Mouse (Mus musculus) erythroblast, adult 5-6 weeks (primary cell): Measurements from ENCODE around the gene Gm525. TPM values are rescaled to one million over a fixed set of nuclear protein-coding genes. Genes with fewer than 3 reads are reported as not detected.
"Not testable (repeated sequence)": the region's sequence is repeated elsewhere in the genome, so short reads cannot be mapped to it uniquely, and the experiment has no call there.

Experiments
- ATAC-seq: replicated peaks from 2 replicates; pipeline ENCODE4 v1.8.0; 2016; ENCODE audit warnings: moderate number of reproducible peaks, mild to moderate bottlenecking, moderate TSS enrichment, inconsistent platforms; ENCODE audit not compliant: poor library complexity, low FRiP score, severe bottlenecking
- total RNA-seq, 2 experiments: library from RNA; stranded (forward) in 1 of 2; stranded (reverse) in 1 of 2; fragments of 150-400 nt in 1 of 2; fragments of 200-764, 138-1000 nt in 1 of 2; gene quantifications; 2 replicates each; pipeline versions ENCODE4 v1.2.3 to v1.2.4; 2015 to 2017; ENCODE audit warnings: low replicate concordance in 2 of 2

Gm525 gene
- total RNA-seq, 2 experiments from 2014 or later = not detected

DNA sequence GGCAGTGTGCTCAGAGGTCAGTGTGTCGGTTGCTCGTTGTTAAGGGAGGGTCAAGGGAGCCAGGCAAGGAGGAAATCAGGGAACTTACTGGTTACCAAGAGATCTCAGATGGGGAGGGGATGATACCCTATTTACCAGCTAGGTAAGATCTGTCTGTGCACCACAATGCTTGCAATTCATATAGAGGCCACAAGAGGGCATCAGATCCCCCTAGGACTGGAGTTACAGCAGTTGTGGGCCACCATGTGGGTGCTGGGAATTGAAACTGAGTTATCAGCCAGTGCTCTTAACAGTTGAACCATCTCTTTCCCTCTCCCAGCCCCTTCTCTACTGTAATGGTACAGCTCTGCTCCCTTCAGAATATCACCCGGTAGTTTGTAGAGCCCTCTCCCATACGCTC, 15.1 kb downstream of the Gm525 start:
- ATAC-seq = 0 out of 2 replicates have a peak, but pooled peaks have one; percentile 70

DNA sequence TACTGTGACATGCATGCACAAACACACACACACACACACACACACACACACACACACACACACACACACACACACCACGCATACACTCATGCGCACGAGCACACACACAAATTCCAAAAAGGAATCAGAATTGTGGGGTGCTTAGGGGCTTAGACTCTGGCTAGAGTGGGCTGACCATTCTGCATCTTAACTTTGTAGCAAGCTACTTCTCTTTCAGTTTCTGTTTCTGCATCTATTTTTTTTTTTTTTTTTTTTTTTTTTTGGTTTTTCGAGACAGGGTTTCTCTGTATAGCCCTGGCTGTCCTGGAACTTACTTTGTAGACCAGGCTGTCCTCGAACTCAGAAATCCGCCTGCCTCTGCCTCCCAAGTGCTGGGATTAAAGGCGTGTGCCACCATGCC, 16.7 kb downstream of the Gm525 start:
- not testable (repeated sequence) for ATAC-seq

- no peak for ATAC-seq
These were observed 19.1 kb downstream of the Gm525 start for GRCm38 (mm10) chr11:89092714-89093113.

DNA sequence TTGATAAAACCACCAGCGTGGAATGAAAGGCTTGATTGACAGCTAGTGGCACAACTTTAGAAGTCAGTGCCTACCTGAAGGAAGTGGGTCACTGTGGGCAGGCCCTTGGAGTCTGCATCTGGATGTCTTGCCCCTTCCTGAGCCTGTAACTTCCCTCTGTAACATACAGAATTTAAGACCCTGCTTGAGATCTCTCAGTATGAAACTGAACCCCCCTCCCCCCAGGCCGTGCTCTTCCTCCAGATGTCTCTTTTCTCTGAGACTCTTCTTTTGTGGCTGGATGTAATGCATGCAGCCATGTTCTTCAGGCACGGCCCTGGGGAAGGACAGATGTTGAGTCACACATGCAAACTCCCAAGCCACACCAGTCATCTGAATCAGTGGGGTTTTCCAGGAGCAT, 21.7 kb downstream of the Gm525 start:
- ATAC-seq = no peak

DNA sequence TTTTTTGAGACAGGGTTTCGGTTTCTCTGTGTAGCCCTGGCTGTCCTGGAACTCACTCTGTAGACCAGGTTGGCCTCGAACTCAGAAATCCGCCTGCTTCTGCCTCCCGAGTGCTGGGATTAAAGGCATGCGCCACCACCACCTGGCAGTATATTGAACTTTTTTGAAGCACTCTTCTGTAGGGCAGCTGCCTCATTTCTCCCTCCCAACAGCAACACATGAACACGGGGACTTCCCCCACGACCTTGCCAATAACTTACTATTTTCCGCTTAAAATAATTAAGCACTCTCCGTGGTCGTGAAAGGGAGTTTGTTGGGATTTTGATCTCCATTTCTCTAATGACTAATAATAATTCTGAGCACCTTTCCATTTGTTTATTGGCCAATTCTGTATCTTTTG, 23.7 kb downstream of the Gm525 start:
- not testable (repeated sequence) for ATAC-seq

DNA sequence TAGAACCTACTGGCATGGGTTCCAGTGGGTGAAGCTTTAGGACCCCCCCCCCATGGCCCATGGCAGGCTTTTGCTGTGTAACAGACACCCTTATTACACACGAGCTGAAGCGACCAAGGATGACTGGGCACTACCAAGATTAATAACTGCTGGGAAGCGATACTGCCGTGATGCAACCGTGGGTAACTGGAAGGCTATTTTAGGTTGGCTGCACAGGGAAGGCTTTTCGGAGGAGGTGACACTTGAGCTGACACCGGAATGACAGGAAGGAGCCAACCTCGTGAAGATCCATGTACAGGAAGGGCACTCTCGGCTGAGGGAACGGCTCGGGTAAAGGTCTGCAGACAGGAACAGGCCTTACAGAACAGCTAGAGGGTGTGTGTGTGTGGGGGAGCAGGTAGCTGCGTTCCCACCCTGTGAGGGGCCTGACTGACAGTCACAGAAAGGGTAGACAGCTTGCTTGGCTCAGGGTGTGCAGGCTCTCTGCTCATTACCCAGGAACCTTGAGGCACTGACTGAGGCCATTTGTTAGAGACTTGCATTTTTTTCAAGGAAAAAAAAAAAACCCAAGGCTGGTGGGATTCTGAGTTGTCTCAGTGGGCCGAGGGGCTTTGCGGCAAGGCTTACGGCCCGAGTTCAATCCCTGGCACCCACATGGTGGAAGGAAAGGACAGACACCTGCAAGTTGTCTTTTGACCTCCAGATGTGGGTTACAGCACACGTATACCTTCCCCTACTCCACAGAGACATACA, 24.6 kb downstream of the Gm525 start:
- no peak for ATAC-seq

DNA sequence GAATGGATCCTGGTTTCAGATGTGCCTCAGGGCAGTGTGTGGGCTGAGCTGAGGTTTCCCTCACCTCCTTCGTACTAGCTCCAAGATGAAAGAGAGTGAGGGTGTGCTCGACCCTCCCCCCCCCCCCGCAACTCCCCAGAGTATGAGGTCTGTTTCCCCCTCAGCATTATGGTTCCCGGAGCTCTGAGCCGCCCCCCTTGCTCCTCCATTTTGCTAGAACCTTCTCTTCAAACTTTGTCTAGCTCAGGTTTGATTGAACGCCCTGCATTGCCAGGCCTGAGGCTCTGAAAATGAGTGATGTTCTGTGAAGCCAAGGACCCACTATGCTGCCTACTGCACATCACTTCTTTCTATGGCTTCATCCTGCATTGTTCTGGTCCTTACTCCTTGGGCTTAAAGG, 25.3 kb downstream of the Gm525 start:
- ATAC-seq = no peak

- ATAC-seq = peak; percentile 97
These were observed 26.8 kb downstream of the Gm525 start for GRCm38 (mm10) chr11:89100403-89100802.

- no peak; the same call in 1 of the 2 replicates for ATAC-seq
These were observed 27.2 kb downstream of the Gm525 start for GRCm38 (mm10) chr11:89100826-89101321.

- ATAC-seq = no peak
These were observed 29.5 kb downstream of the Gm525 start for GRCm38 (mm10) chr11:89103166-89103565.

- ATAC-seq = no peak
These were observed 31.6 kb downstream of the Gm525 start for GRCm38 (mm10) chr11:89105211-89105610.

- ATAC-seq = no peak
These were observed 32.2 kb downstream of the Gm525 start for GRCm38 (mm10) chr11:89105823-89106222.

GRCm38 (mm10) chr11:89107180-89107807, 33.7 kb downstream of the Gm525 start:
- ATAC-seq = no peak

GRCm38 (mm10) chr11:89124411-89124810, 50.8 kb downstream of the Gm525 start:
- ATAC-seq = no peak

DNA sequence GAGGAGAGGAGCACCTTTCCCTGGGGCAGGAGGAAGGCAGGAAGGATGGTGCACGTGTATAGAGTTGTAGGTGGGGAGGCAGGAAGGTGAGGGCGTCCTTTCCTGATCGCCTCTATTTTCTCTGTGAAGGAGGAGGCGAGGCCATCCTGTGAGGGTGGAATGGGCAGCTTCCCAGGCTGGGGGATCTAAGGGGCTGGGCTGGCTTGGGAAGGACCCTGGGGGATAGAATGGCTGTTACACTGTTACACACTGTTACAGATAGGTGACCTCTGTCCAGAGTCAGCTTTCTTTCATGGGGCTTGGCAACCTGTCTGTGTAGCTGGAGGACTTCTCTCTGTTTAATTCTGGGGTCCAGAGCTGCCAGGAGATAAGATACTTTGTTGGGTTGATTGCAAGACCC, 57.2 kb downstream of the Gm525 start:
- ATAC-seq = no peak

- no peak for ATAC-seq
These were observed 58.8 kb downstream of the Gm525 start for GRCm38 (mm10) chr11:89132406-89132805.

GRCm38 (mm10) chr11:89134211-89134610, 60.6 kb downstream of the Gm525 start:
- no peak for ATAC-seq

GRCm38 (mm10) chr11:89137915-89138314, 64.3 kb downstream of the Gm525 start:
- ATAC-seq = no peak
